8 mouse cellular contexts compared by ENCODE assay signal in genomic region chr7:140082242-140082678, GRCm38 (mm10). TPM values are rescaled to one million over a fixed set of nuclear protein-coding genes. Genes with fewer than 3 reads are reported as not detected.
DNase-seq lines count a peak whose midpoint lies in the region; ATAC-seq and TF ChIP-seq lines count a peak whose summit lies in the region.

TSS of gene Caly (minus strand) at chr7:140082548.

- dilution Hi-C loops in CH12.LX (cut with MboI; ENCODE audit: extremely low pct_ligation_motif_present, extremely low pct_unique_long_range_greater_than_20kb, low sequenced_read_pairs): no loop called here

- no peak within 1 kb of the TSS for H3K27ac ChIP-seq in CH12.LX (ENCODE audit: insufficient read depth, low read depth)
- H3K27ac ChIP-seq in hindbrain, embryonic 13.5 days: peak within 1 kb of the TSS; percentile 94

- H3K9me3 ChIP-seq in CH12.LX (replicated peaks; ENCODE audit: low read length): no peaks in the 10 kb centered on the region
- no peaks in the 10 kb centered on the region for H3K9me3 ChIP-seq in hindbrain, embryonic 13.5 days

- peak; percentile 90 for ATAC-seq in hindbrain, embryonic 13.5 days (ENCODE audit: low FRiP score)

- no peaks in the 10 kb centered on the region for H3K79me2 ChIP-seq in CH12.LX (replicated peaks; ENCODE audit: control insufficient read depth, extremely low read depth, insufficient read depth, poor library complexity, severe bottlenecking)

- H3K9ac ChIP-seq in CH12.LX (ENCODE audit: insufficient read depth, low read depth): no peak within 1 kb of the TSS
- peak within 1 kb of the TSS; percentile 83 for H3K9ac ChIP-seq in hindbrain, embryonic 13.5 days

- TF ChIP-seq RAD21 in CH12.LX (IDR thresholded peaks at IDR 0.05; ENCODE audit: low read depth, low read length): peak; percentile 8

- H3K4me1 ChIP-seq in CH12.LX (ENCODE audit: control insufficient read depth in 1 of 2, insufficient read depth in 2 of 2): peaks cover 17 to 22% of the 10 kb centered on the region in 2 experiments
- H3K4me1 ChIP-seq in hindbrain, embryonic 13.5 days (replicated peaks): peaks cover 36% of the 10 kb centered on the region

- TF ChIP-seq EP300 in CH12.LX (IDR thresholded peaks at IDR 0.05; ENCODE audit: low read length): no peak

- peaks cover 49% of the 10 kb centered on the region for H3K27me3 ChIP-seq in CH12.LX (replicated peaks)
- peaks cover 6% of the 10 kb centered on the region for H3K27me3 ChIP-seq in hindbrain, embryonic 13.5 days

- no peaks in the 10 kb centered on the region for H3K36me3 ChIP-seq in CH12.LX (replicated peaks in 1 of 2; ENCODE audit: control insufficient read depth in 1 of 2, insufficient read depth in 1 of 2, low read length in 1 of 2)
- no peaks in the 10 kb centered on the region for H3K36me3 ChIP-seq in hindbrain, embryonic 13.5 days

- peak in 1 of 2 experiments; percentile 53; a peak in 2 of 4 replicates for TF ChIP-seq CTCF in CH12.LX (conservative IDR thresholded peaks at IDR 0.05 in 1 of 2, IDR thresholded peaks at IDR 0.05 in 1 of 2; ENCODE audit: low read depth in 2 of 2, low read length in 2 of 2)

- in situ Hi-C loops in CH12.LX (cut with MboI; ENCODE audit: low pct_ligation_motif_present, low pct_unique_long_range_greater_than_20kb, low sequenced_read_pairs): loop anchor here (25.0 kb wide), 1 partner anchor 755 kb away; the partner anchor contains the start of genes Odf3, Scgb1c1 and Urah

- no peak within 1 kb of the TSS for H3K4me3 ChIP-seq in CH12.LX (replicated peaks in 1 of 3; ENCODE audit: low read depth in 2 of 3, low read length in 2 of 3, poor library complexity in 1 of 3)
- H3K4me3 ChIP-seq in hindbrain, embryonic 13.5 days: peak within 1 kb of the TSS; percentile 47

- TF ChIP-seq POLR2A in CH12.LX (IDR thresholded peaks at IDR 0.05; ENCODE audit: low read depth, low read length): no peak

- WGBS in hindbrain, embryonic 13.5 days: 6% methylated on average over 18 of the region's 18 CpGs

- peak within 1 kb of the TSS; percentile 68 for H3K4me2 ChIP-seq in CH12.LX (ENCODE audit: insufficient read depth, low read depth, poor library complexity, severe bottlenecking)
- H3K4me2 ChIP-seq in hindbrain, embryonic 13.5 days: peak within 1 kb of the TSS; percentile 79

- DNase-seq in CH12.LX (ENCODE audit: extremely low read depth) (no peak), NIH3T3 (ENCODE audit: low read depth) (peak; percentile 35)
- peak; percentile 64 for DNase-seq in embryo, embryonic 9.5 days (ENCODE audit: extremely low spot score)
- peak; percentile 91 to 95 for DNase-seq in left cerebral cortex, postnatal 36 days (ENCODE audit: low spot score in 2 of 2)
- peak; percentile 73 for DNase-seq in neural tube, embryonic 10.5 days (ENCODE audit: extremely low spot score, low spot score)
- DNase-seq in ovary, adult 18-20 months (ENCODE audit: low spot score): no peak
- DNase-seq in heart, adult 11 months: no peak

- intact Hi-C loops in left cerebral cortex, postnatal 36 days (cut with DNase I): loop anchor here (5.0 kb wide), 1 partner anchor 35 kb away; the partner anchor contains the start of genes Echs1 and Paox

TF ChIP-seq in CH12.LX, 34 proteins besides CTCF, POLR2A, EP300 and RAD21:
- TF ChIP-seq SMC3 (IDR thresholded peaks at IDR 0.05; ENCODE audit: low read depth, low read length) (peak; percentile 66), TBP (conservative IDR thresholded peaks at IDR 0.05; ENCODE audit: low read depth, low read length) (no peak), MAX (IDR thresholded peaks at IDR 0.05; ENCODE audit: low read length) (no peak), MYC (IDR thresholded peaks at IDR 0.05; ENCODE audit: low read depth, low read length) (no peak)

RNA-seq across cellular contexts. Expression of gene Caly, which starts in this region (rescaled TPM):
- total RNA-seq in CH12.LX (2012; rRNA removed): not detected in 2 replicates
- total RNA-seq in CH12.LX (2014; rRNA removed): not detected in 2 replicates
- not detected in 2 replicates for polyA plus RNA-seq in CH12.LX (2012; ENCODE audit: insufficient read length, low read depth)
- 104 and 105 TPM in 2 replicates for polyA plus RNA-seq in hindbrain, embryonic 13.5 days (2015; fragmentation: Nextera tagmentation; extraction: Ambion mirVana)
- total RNA-seq in left cerebral cortex, postnatal 36 days (2021): 100 to 1,000 TPM; 191 TPM

Comparison
In these comparisons a context has a peak if more than half of its experiments do, and no peak if none do; other contexts are left out.
1. RNA of gene Caly (total RNA-seq): 191 TPM in left cerebral cortex, postnatal 36 days; not detected in CH12.LX; every median in the first group is over 100 times any median in the second.
2. RNA of gene Caly (polyA plus RNA-seq): 104 to 105 TPM in hindbrain, embryonic 13.5 days; not detected in CH12.LX; every median in the first group is over 10 times any median in the second.
3. DNase-seq: peak in NIH3T3 (single experiment), embryo, embryonic 9.5 days (single experiment), left cerebral cortex, postnatal 36 days (2 of 2) and neural tube, embryonic 10.5 days (single experiment); none in CH12.LX (single experiment), ovary, adult 18-20 months (single experiment) and heart, adult 11 months (single experiment).